Mouse (Mus musculus): ENCODE measurements at regions not wholly inside any gene's neighbourhood (a gene's known extent, or its start where the extent isn't known, plus 50 kb on each side); places are given as distances from the start of the nearest gene placed in this dataset.

DNA sequence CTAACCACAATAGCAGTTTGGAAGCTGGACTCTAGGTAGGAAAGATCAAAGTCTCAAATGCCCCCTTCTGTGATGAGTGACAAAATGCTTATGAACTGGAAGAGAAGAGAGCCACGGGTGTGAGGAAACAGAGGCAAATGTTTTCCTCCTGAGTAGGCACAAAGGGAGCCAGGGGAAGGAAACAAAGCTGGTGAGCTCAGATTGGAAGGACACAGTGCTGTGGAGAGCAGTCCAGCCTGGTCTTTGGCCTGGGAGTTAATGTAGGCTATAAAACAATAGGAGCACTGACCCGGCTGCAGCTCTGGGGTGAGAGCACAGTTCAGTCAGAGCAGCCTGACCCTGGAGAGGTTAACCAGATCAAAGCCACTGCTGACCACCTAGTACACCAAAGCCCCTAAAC, 91.0 kb downstream of the Mycn start:
- no peak for ATAC-seq (ENCODE audit: insufficient number of reproducible peaks, insufficient read depth, low FRiP score, low read depth)
- 25% methylated on average over 2 of the region's 2 CpGs for WGBS

DNA sequence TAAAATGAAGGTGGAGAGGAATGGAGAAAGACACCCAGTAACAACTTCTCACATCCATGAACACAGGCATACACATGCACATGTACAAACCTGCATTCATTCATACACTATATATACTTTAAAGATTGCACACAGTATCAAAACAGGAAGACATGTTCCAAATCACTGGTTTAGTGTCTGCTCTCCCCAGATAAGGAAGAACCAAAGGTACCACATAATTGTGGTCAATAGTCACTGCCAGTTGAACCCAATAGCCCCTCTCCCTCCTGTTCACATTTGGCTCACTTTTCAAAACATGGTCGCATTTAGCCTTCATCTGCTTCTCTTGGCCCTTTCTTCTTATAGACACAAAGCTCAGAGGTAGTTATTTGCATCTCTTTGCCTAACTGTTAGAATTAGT, 95.0 kb downstream of the Mycn start:
- 85% methylated on average over 1 of the region's 1 CpGs for WGBS
- no peaks in the 10 kb centered on the region for H3K9me3 ChIP-seq (ENCODE audit: control insufficient read depth, low read depth, low read length)

More for the DNA sequence above, 91.0 kb downstream of the Mycn start:
- Histone ChIP-seq H3K9ac (replicated peaks; ENCODE audit: low read depth, low read length) (no peak overlapping the region), H3K27me3 (ENCODE audit: control insufficient read depth, insufficient read depth, low read length) (no peaks in the 10 kb centered on the region), H3K9me3 (ENCODE audit: control insufficient read depth, low read depth, low read length) (no peaks in the 10 kb centered on the region), H3K4me2 (replicated peaks; ENCODE audit: low read depth, low read length) (no peak overlapping the region), H3K4me3 (ENCODE audit: low read depth, low read length) (no peak overlapping the region), H3K4me1 (ENCODE audit: control insufficient read depth, insufficient read depth, low read length) (no peaks in the 10 kb centered on the region), H3K36me3 (ENCODE audit: control insufficient read depth, insufficient read depth, low read length) (no peaks in the 10 kb centered on the region), H3K27ac (ENCODE audit: low read length) (no peak overlapping the region)

DNA sequence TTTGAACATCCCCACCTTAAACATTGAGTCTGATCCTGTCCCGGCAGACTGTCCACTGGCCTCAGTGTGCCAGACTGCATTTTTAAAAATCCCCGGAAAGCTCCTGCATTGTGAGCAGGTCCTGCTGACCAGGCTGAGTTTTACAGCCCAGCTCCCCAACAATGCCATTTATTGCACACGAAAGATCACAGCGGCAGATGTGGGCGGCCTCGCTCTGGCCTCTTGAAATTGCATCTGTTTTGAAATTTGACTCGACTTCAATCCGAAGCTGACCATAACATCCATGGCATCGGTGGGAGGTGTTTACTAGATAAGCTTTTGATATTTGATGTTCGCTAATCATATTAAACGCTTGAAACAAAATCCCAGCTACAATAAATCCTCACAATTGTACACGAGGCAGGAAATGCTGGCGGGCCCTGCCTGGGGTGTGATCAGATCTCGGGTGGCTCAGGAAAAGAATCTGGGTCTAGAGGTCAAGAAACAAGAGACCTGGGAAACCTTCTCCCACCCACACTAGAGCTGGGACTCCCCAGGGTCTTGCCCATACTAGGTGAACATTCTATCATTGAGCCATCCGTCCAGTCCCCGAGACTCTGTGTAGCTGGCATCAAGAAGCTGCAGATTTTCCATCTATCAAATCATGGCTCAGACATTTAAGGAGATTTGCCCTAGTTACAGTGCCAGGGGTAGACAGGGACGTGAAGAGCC, 99.3 kb downstream of the Mycn start:
- Histone ChIP-seq H3K27me3 (ENCODE audit: control insufficient read depth, insufficient read depth, low read length) (no peaks in the 10 kb centered on the region), H3K4me3 (ENCODE audit: low read depth, low read length) (no peak overlapping the region), H3K36me3 (ENCODE audit: control insufficient read depth, insufficient read depth, low read length) (no peaks in the 10 kb centered on the region), H3K4me2 (replicated peaks; ENCODE audit: low read depth, low read length) (no peak overlapping the region), H3K9me3 (ENCODE audit: control insufficient read depth, low read depth, low read length) (no peaks in the 10 kb centered on the region), H3K4me1 (ENCODE audit: control insufficient read depth, insufficient read depth, low read length) (peaks cover 4% of the 10 kb centered on the region; the same call in 1 of the 2 replicates), H3K9ac (replicated peaks; ENCODE audit: low read depth, low read length) (no peak overlapping the region), H3K27ac (ENCODE audit: low read length) (no peak overlapping the region)
- no peak for ATAC-seq (ENCODE audit: insufficient number of reproducible peaks, insufficient read depth, low FRiP score, low read depth)
- WGBS, result 53% methylated on average over 17 of the region's 17 CpGs

More for the DNA sequence above, 95.0 kb downstream of the Mycn start:
- no peak for ATAC-seq (ENCODE audit: insufficient number of reproducible peaks, insufficient read depth, low FRiP score, low read depth)
- no peaks in the 10 kb centered on the region for H3K4me1 ChIP-seq (ENCODE audit: control insufficient read depth, insufficient read depth, low read length)
- no peak overlapping the region for H3K4me3 ChIP-seq (ENCODE audit: low read depth, low read length)
- no peak overlapping the region for H3K4me2 ChIP-seq (replicated peaks; ENCODE audit: low read depth, low read length)
- H3K9ac ChIP-seq (replicated peaks; ENCODE audit: low read depth, low read length), result no peak overlapping the region
- no peak overlapping the region for H3K27ac ChIP-seq (ENCODE audit: low read length)
- no peaks in the 10 kb centered on the region for H3K27me3 ChIP-seq (ENCODE audit: control insufficient read depth, insufficient read depth, low read length)
- no peaks in the 10 kb centered on the region for H3K36me3 ChIP-seq (ENCODE audit: control insufficient read depth, insufficient read depth, low read length)

DNA sequence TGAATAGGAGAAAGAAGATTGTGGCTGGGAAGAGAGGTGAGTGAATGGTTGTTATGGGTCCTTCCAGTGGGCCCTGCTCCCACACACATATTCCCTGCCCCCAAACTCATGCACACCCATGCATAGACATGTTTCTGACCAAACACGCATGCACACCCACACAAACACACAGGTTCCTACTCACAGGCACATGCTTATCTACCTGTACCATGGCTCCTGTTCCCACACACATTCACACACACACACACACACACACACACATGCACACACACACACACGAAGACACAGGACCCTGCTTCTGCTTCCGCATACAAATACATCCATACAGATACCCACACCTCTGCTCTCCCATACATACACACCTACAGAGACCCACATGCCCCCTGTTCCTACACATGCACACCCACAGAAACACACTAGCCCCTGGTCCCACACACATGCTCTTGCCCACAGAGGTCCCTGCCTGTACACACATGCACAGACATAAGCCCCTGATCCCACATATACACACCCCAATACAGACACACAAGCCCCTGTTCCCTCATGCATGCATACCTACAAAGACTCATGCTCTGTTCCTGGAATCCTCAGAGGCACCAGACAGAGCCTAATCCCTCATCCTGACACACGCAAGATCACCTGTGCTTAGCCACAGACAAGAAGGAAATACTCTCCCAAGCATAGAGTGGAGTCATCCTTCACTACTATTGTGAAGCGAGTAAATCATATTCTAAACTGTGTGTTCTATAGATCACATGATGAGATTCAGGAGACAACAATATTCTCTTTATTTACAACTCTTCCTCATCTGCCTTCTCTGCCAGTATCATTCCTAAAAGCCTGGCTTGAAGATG, 100.1 kb downstream of the Mycn start:
- Histone ChIP-seq H3K27ac (ENCODE audit: low read length) (no peak overlapping the region), H3K36me3 (ENCODE audit: control insufficient read depth, insufficient read depth, low read length) (no peaks in the 10 kb centered on the region), H3K4me3 (ENCODE audit: low read depth, low read length) (no peak overlapping the region), H3K9ac (replicated peaks; ENCODE audit: low read depth, low read length) (no peak overlapping the region), H3K4me2 (replicated peaks; ENCODE audit: low read depth, low read length) (peak overlapping the region; percentile 41; the same call in 1 of the 2 replicates), H3K27me3 (ENCODE audit: control insufficient read depth, insufficient read depth, low read length) (no peaks in the 10 kb centered on the region), H3K4me1 (ENCODE audit: control insufficient read depth, insufficient read depth, low read length) (peaks cover 4% of the 10 kb centered on the region; the same call in 1 of the 2 replicates), H3K9me3 (ENCODE audit: control insufficient read depth, low read depth, low read length) (no peaks in the 10 kb centered on the region)
- WGBS, result 87% methylated on average over 5 of the region's 5 CpGs
- 0 out of 2 replicates have a peak, but pooled peaks have one; percentile 21 for ATAC-seq (ENCODE audit: insufficient number of reproducible peaks, insufficient read depth, low FRiP score, low read depth)

DNA sequence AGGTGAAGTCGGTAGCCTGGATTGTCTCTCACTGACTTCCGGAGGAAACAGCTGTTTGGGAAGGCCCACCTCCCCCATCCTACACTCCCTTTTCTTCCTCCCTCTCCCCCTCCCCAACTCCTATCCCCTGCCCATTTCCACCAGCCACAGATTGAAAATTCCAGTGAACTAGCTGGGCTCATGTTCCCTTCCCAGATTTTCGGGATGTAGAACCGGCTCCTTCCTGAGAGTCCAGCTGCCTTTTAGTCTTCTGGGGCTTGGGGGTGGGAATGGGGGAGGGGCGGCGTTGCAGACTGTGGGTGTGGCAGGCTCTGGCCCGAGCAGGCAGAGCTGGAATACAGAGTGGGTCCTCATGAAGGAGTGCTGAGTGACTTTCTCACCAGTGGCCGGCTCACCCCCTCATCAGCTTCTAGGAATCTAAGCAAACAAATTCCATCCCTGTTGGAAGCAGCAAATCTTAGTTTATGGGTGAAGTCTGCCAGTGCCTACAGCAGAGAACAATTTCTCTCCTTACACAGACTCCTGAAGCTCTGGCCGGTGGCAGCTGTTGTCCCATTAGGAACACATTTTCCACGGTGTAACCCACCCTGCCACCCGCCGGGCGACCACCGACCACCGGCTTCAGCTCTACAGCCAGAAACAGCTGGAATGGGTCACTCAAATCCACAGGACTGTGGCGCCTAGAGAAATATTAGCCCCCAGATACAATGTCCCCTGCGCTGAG, 100.9 kb downstream of the Mycn start:
- Histone ChIP-seq H3K27me3 (ENCODE audit: control insufficient read depth, insufficient read depth, low read length) (no peaks in the 10 kb centered on the region), H3K27ac (ENCODE audit: low read length) (peak overlapping the region; percentile 39; the same call in 1 of the 2 replicates), H3K36me3 (ENCODE audit: control insufficient read depth, insufficient read depth, low read length) (no peaks in the 10 kb centered on the region), H3K9ac (replicated peaks; ENCODE audit: low read depth, low read length) (0 out of 2 replicates have a peak overlapping the region, but pooled peaks have one; percentile 36), H3K4me3 (ENCODE audit: low read depth, low read length) (no peak overlapping the region; the same call in 1 of the 2 replicates), H3K4me2 (replicated peaks; ENCODE audit: low read depth, low read length) (peak overlapping the region; percentile 41), H3K4me1 (ENCODE audit: control insufficient read depth, insufficient read depth, low read length) (peaks cover 4% of the 10 kb centered on the region; the same call in 1 of the 2 replicates), H3K9me3 (ENCODE audit: control insufficient read depth, low read depth, low read length) (no peaks in the 10 kb centered on the region)
- peak; percentile 71 for ATAC-seq (ENCODE audit: insufficient number of reproducible peaks, insufficient read depth, low FRiP score, low read depth)
- 25% methylated on average over 17 of the region's 17 CpGs for WGBS

DNA sequence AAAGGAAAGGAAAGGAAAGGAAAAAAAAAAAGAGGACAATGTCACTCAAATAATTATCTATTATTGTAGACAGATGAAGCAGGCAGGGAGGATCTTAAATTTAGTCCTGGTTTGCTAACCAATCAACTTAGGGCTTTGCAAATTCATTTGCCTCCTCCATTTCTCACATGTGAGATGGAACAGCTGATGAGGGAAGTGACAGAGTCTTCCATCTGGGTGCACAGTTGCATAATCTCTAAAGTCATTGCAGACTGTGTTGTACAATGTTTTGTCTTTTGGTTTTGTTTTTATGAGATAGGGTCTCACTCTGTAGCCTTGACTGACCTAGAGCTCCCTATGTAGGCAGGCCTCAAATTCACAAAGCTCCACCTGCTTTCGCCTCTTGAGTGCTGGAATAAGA, 103.9 kb downstream of the Mycn start:
- Histone ChIP-seq H3K4me1 (ENCODE audit: control insufficient read depth, insufficient read depth, low read length) (peaks cover 4% of the 10 kb centered on the region; the same call in 1 of the 2 replicates), H3K9ac (replicated peaks; ENCODE audit: low read depth, low read length) (no peak overlapping the region), H3K27ac (ENCODE audit: low read length) (no peak overlapping the region), H3K27me3 (ENCODE audit: control insufficient read depth, insufficient read depth, low read length) (no peaks in the 10 kb centered on the region), H3K36me3 (ENCODE audit: control insufficient read depth, insufficient read depth, low read length) (no peaks in the 10 kb centered on the region), H3K4me2 (replicated peaks; ENCODE audit: low read depth, low read length) (no peak overlapping the region), H3K9me3 (ENCODE audit: control insufficient read depth, low read depth, low read length) (no peaks in the 10 kb centered on the region), H3K4me3 (ENCODE audit: low read depth, low read length) (no peak overlapping the region)
- ATAC-seq (ENCODE audit: insufficient number of reproducible peaks, insufficient read depth, low FRiP score, low read depth), result no peak
- 90% methylated on average over 1 of the region's 1 CpGs for WGBS

DNA sequence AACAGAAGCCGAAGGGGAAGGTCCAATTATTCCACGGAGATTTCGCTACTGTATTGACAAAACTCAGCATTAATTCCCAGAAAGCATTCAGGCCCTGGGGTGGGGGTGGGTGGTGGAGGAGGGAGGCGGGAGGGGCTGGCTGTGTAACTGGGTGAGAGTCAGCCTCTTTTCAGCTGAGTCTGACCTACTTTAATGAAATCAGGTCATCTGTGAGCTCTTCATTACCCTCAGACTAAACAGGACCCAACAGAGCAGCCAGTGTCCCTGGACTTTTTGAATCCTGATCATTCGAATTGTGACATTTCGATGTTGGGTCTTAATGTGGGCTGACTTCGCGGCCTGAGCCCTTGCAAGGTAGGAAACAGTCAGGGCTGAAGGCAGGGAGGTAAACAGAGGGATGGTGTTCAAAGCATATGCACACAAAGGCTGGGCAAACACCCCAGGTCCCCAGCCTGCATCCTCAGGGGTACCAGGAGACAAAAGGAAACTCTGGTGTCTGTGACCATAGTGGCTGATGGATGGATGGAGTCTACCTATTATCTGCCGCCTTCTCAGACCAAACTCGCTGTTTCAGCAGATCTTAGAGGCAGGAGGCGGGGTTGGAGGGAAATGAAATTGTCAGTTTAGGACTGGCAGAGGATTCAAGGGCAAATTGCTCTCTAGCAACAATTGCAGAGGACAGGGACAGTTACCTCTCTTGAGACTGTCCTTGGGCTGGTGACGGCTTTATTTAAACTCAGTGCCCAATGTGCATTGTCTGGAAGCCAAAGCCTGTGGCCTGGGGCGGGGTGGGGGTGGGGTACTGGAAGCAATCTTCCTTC, 113.7 kb downstream of the Mycn start:
- WGBS, result 51% methylated on average over 13 of the region's 13 CpGs
- Histone ChIP-seq H3K27ac (ENCODE audit: low read length) (no peak overlapping the region), H3K27me3 (ENCODE audit: control insufficient read depth, insufficient read depth, low read length) (no peaks in the 10 kb centered on the region), H3K9me3 (ENCODE audit: control insufficient read depth, low read depth, low read length) (no peaks in the 10 kb centered on the region), H3K4me2 (replicated peaks; ENCODE audit: low read depth, low read length) (no peak overlapping the region), H3K4me3 (ENCODE audit: low read depth, low read length) (no peak overlapping the region), H3K4me1 (ENCODE audit: control insufficient read depth, insufficient read depth, low read length) (peaks cover 5% of the 10 kb centered on the region), H3K36me3 (ENCODE audit: control insufficient read depth, insufficient read depth, low read length) (no peaks in the 10 kb centered on the region), H3K9ac (replicated peaks; ENCODE audit: low read depth, low read length) (no peak overlapping the region)
- ATAC-seq (ENCODE audit: insufficient number of reproducible peaks, insufficient read depth, low FRiP score, low read depth), result no peak

All from stomach, embryonic 14.5 days (tissue).